Mouse (Mus musculus): ENCODE results near the gene Vmn1r211.
"Not testable (repeated sequence)": the region's sequence is repeated elsewhere in the genome, so short reads cannot be mapped to it uniquely, and the experiment has no call there.

Vmn1r211 gene

GRCm38 (mm10) chr13:22857461-22857860 lies at the start of gene Vmn1r211:
Gene Vmn1r211, minus strand, starts transcription at chr13:22857561.
- DNase-seq (ENCODE audit: low spot score in 2 of 2) = no peak

GRCm38 (mm10) chr13:22884105-22884504 lies 26.7 kb upstream of the Vmn1r211 start, which contains the start of gene Vmn1r212:
Gene Vmn1r212, minus strand, starts transcription at chr13:22884205.
- DNase-seq (ENCODE audit: low spot score in 2 of 2) = no peak

- DNase-seq (ENCODE audit: low spot score in 2 of 2) = no peak
Observed at GRCm38 (mm10) chr13:22879257-22879656, 21.9 kb upstream of the Vmn1r211 start.

- DNase-seq (ENCODE audit: low spot score in 2 of 2) = no peak
Observed at GRCm38 (mm10) chr13:22854760-22855159, 2.6 kb downstream of the Vmn1r211 start.

GRCm38 (mm10) chr13:22846798-22847197 lies 10.6 kb downstream of the Vmn1r211 start:
- DNase-seq (ENCODE audit: low spot score in 2 of 2) = no peak

GRCm38 (mm10) chr13:22844304-22844703 lies 13.1 kb downstream of the Vmn1r211 start:
- not testable (repeated sequence) for DNase-seq (ENCODE audit: low spot score in 2 of 2)

- no peak for DNase-seq (ENCODE audit: low spot score in 2 of 2)
Observed at GRCm38 (mm10) chr13:22831248-22831647, 26.1 kb downstream of the Vmn1r211 start, which contains the start of gene Vmn1r210. Gene Vmn1r210, minus strand, starts transcription at chr13:22831348.

GRCm38 (mm10) chr13:22829395-22829794 lies 28.0 kb downstream of the Vmn1r211 start:
- not testable (repeated sequence) for DNase-seq (ENCODE audit: low spot score in 2 of 2)

GRCm38 (mm10) chr13:22821601-22822000 lies 35.8 kb downstream of the Vmn1r211 start:
- DNase-seq (ENCODE audit: low spot score in 2 of 2) = not testable (repeated sequence)

- not testable (repeated sequence) for DNase-seq (ENCODE audit: low spot score in 2 of 2)
Observed at GRCm38 (mm10) chr13:22809582-22809981, 47.8 kb downstream of the Vmn1r211 start, which contains the start of gene Vmn1r209. Gene Vmn1r209, minus strand, starts transcription at chr13:22809682.
